Mouse (Mus musculus) hindbrain, embryonic 14.5 days (tissue): ENCODE results near the gene 1700001P01Rik. TPM values are rescaled to one million over a fixed set of nuclear protein-coding genes. Genes with fewer than 3 reads are reported as not detected.
A peak's percentile ranks its signal among the peaks of the same experiment; 100 is the strongest.

Experiments
- ATAC-seq: fragments of 200-750 bp; cut with Nextera tagmentation; 2 replicates; pipeline ENCODE4 v1.8.0; 2017; ENCODE audit warnings: moderate number of reproducible peaks, mild to moderate bottlenecking, moderate TSS enrichment, moderate library complexity; ENCODE audit not compliant: low FRiP score
- DNase-seq: peaks from one replicate; pipeline ENCODE4 v3.0.0-alpha.2; 2015; ENCODE audit warnings: low spot score
- H3K27ac ChIP-seq: fragments of 300-500 bp; sonication (generic); 2 replicates; pipeline ENCODE4 v1.5.1; 2014; ENCODE audit warnings: mild to moderate bottlenecking, moderate library complexity
- H3K27me3 ChIP-seq: fragments of 300-500 bp; sonication (generic); 2 replicates; pipeline ENCODE4 v1.6.1; 2014; ENCODE audit warnings: mild to moderate bottlenecking, low read length, mixed read lengths; ENCODE audit not compliant: control insufficient read depth, insufficient read depth
- H3K36me3 ChIP-seq: fragments of 300-500 bp; sonication (generic); replicated peaks from 2 replicates; pipeline ENCODE4 v1.6.1; 2014; ENCODE audit not compliant: control insufficient read depth, insufficient read depth
- H3K4me1 ChIP-seq: fragments of 300-500 bp; sonication (generic); replicated peaks from 2 replicates; pipeline ENCODE4 v1.6.1; 2014; ENCODE audit warnings: antibody characterized with exemption, low read length, mixed read lengths; ENCODE audit not compliant: control insufficient read depth, insufficient read depth
- H3K4me2 ChIP-seq: fragments of 300-500 bp; sonication (generic); replicated peaks from 2 replicates; pipeline ENCODE4 v1.6.1; 2014; ENCODE audit warnings: mild to moderate bottlenecking, moderate library complexity
- H3K4me3 ChIP-seq: fragments of 300-500 bp; sonication (generic); replicated peaks from 2 replicates; pipeline ENCODE4 v1.5.1; 2014; ENCODE audit warnings: mild to moderate bottlenecking, low read length
- H3K9ac ChIP-seq: fragments of 300-500 bp; sonication (generic); 2 replicates; pipeline ENCODE4 v1.6.1; 2014
- H3K9me3 ChIP-seq: fragments of 300-500 bp; sonication (generic); 2 replicates; pipeline ENCODE4 v1.6.1; 2016; ENCODE audit warnings: low read length; ENCODE audit not compliant: control insufficient read depth
- whole genome bisulfite sequencing: fragments of 180-500 bp; shearing (Covaris S2); extraction: QIAGEN DNeasy Blood & Tissue Kit; methylation state at CpG from one replicate; pipeline ENCODE4 v1.1.7; 2014; 5-methylcytosine and 5-hydroxymethylcytosine counted together
- polyA plus RNA-seq: library from polyadenylated mRNA; unstranded; fragments of >200 nt; fragmentation: Nextera tagmentation; extraction: Ambion mirVana; gene quantifications from 2 replicates; pipeline ENCODE4 v1.2.1, GENCODE M21; 2014

1700001P01Rik gene
- polyA plus RNA-seq: 0.68 TPM in 1 of 2 replicates, not detected in the other

- Histone ChIP-seq H3K27me3 (no peaks in the 10 kb centered on the region), H3K27ac (no peak within 1 kb of the TSS), H3K4me1 (peaks cover 11% of the 10 kb centered on the region; the same call in 1 of the 2 replicates), H3K36me3 (peaks cover 57% of the 10 kb centered on the region), H3K9me3 (no peaks in the 10 kb centered on the region), H3K4me2 (no peak within 1 kb of the TSS), H3K9ac (no peak within 1 kb of the TSS), H3K4me3 (no peak within 1 kb of the TSS)
- ATAC-seq (no peak), DNase-seq (no peak)
- WGBS: 44% methylated on average over 17 of the region's 17 CpGs
These were observed at the start of gene 1700001P01Rik for GRCm38 (mm10) chr11:97775808-97776496. Gene 1700001P01Rik (minus strand): TSS chr11:97775918.

GRCm38 (mm10) chr11:97825295-97825694 lies 49.6 kb upstream of the 1700001P01Rik start:
- WGBS: 85% methylated on average over 10 of the region's 10 CpGs
- Histone ChIP-seq H3K4me2 (no peak overlapping the region), H3K9ac (no peak overlapping the region), H3K27ac (no peak overlapping the region), H3K27me3 (no peaks in the 10 kb centered on the region), H3K36me3 (peaks cover 80% of the 10 kb centered on the region), H3K4me3 (no peak overlapping the region), H3K4me1 (0 out of 2 replicates have a peak, but pooled peaks cover 3% of the 10 kb centered on the region), H3K9me3 (no peaks in the 10 kb centered on the region)
- ATAC-seq (no peak), DNase-seq (no peak)

GRCm38 (mm10) chr11:97824895-97825294 lies 49.2 kb upstream of the 1700001P01Rik start:
- H3K4me3 ChIP-seq: no peak overlapping the region
- no peaks in the 10 kb centered on the region for H3K27me3 ChIP-seq
- H3K27ac ChIP-seq: no peak overlapping the region
- 62% methylated on average over 6 of the region's 6 CpGs for WGBS
- H3K9ac ChIP-seq: no peak overlapping the region
- H3K9me3 ChIP-seq: no peaks in the 10 kb centered on the region
- H3K4me2 ChIP-seq: no peak overlapping the region
- 0 out of 2 replicates have a peak, but pooled peaks cover 4% of the 10 kb centered on the region for H3K4me1 ChIP-seq
- H3K36me3 ChIP-seq: peaks cover 80% of the 10 kb centered on the region
- ATAC-seq: no peak
- DNase-seq: no peak

GRCm38 (mm10) chr11:97824168-97824567 lies 48.5 kb upstream of the 1700001P01Rik start:
- Histone ChIP-seq H3K9me3 (no peaks in the 10 kb centered on the region), H3K4me3 (no peak overlapping the region), H3K4me1 (0 out of 2 replicates have a peak, but pooled peaks cover 9% of the 10 kb centered on the region), H3K27ac (no peak overlapping the region), H3K36me3 (peaks cover 81% of the 10 kb centered on the region), H3K9ac (no peak overlapping the region), H3K27me3 (no peaks in the 10 kb centered on the region), H3K4me2 (no peak overlapping the region)
- WGBS: 93% methylated on average over 11 of the region's 11 CpGs
- DNase-seq (no peak), ATAC-seq (no peak)

- H3K4me3 ChIP-seq: no peak overlapping the region
- H3K9ac ChIP-seq: no peak overlapping the region
- 75% methylated on average over 20 of the region's 20 CpGs for WGBS
- no peak overlapping the region for H3K4me2 ChIP-seq
- H3K4me1 ChIP-seq: peaks cover 19% of the 10 kb centered on the region; the same call in 1 of the 2 replicates
- H3K27me3 ChIP-seq: no peaks in the 10 kb centered on the region
- H3K36me3 ChIP-seq: peaks cover 88% of the 10 kb centered on the region
- no peak for ATAC-seq
- no peak for DNase-seq
- H3K27ac ChIP-seq: no peak overlapping the region
- H3K9me3 ChIP-seq: no peaks in the 10 kb centered on the region
These were observed 47.3 kb upstream of the 1700001P01Rik start for GRCm38 (mm10) chr11:97822840-97823603.

GRCm38 (mm10) chr11:97821401-97822064 lies 45.8 kb upstream of the 1700001P01Rik start:
- ATAC-seq (no peak), DNase-seq (no peak)
- H3K4me1 ChIP-seq: peaks cover 27% of the 10 kb centered on the region; the same call in 1 of the 2 replicates
- no peak overlapping the region for H3K9ac ChIP-seq
- WGBS: 96% methylated on average over 8 of the region's 8 CpGs
- H3K27ac ChIP-seq: no peak overlapping the region
- H3K27me3 ChIP-seq: no peaks in the 10 kb centered on the region
- H3K4me2 ChIP-seq: no peak overlapping the region
- H3K36me3 ChIP-seq: peaks cover 86% of the 10 kb centered on the region
- no peaks in the 10 kb centered on the region for H3K9me3 ChIP-seq
- no peak overlapping the region for H3K4me3 ChIP-seq

- ATAC-seq (no peak), DNase-seq (no peak)
- H3K9me3 ChIP-seq: no peaks in the 10 kb centered on the region
- H3K36me3 ChIP-seq: peaks cover 86% of the 10 kb centered on the region
- 66% methylated on average over 4 of the region's 4 CpGs for WGBS
- H3K4me3 ChIP-seq: no peak overlapping the region
- H3K4me1 ChIP-seq: peaks cover 27% of the 10 kb centered on the region; the same call in 1 of the 2 replicates
- no peaks in the 10 kb centered on the region for H3K27me3 ChIP-seq
- H3K4me2 ChIP-seq: no peak overlapping the region
- H3K9ac ChIP-seq: no peak overlapping the region
- no peak overlapping the region for H3K27ac ChIP-seq
These were observed 45.1 kb upstream of the 1700001P01Rik start for GRCm38 (mm10) chr11:97820840-97821239.

GRCm38 (mm10) chr11:97819923-97820322 lies 44.2 kb upstream of the 1700001P01Rik start:
- 79% methylated on average over 5 of the region's 5 CpGs for WGBS
- Histone ChIP-seq H3K4me3 (no peak overlapping the region), H3K9ac (no peak overlapping the region), H3K27me3 (no peaks in the 10 kb centered on the region), H3K9me3 (no peaks in the 10 kb centered on the region), H3K4me1 (peaks cover 24% of the 10 kb centered on the region; the same call in 1 of the 2 replicates), H3K36me3 (peaks cover 86% of the 10 kb centered on the region), H3K4me2 (no peak overlapping the region), H3K27ac (0 out of 2 replicates have a peak overlapping the region, but pooled peaks have one; percentile 79)
- no peak for DNase-seq
- no peak for ATAC-seq

GRCm38 (mm10) chr11:97819102-97819501 lies 43.4 kb upstream of the 1700001P01Rik start:
- no peak for DNase-seq
- Histone ChIP-seq H3K27me3 (no peaks in the 10 kb centered on the region), H3K4me1 (peaks cover 24% of the 10 kb centered on the region; the same call in 1 of the 2 replicates), H3K9ac (0 out of 2 replicates have a peak overlapping the region, but pooled peaks have one; percentile 31), H3K27ac (peak overlapping the region; percentile 79; the same call in 1 of the 2 replicates), H3K9me3 (no peaks in the 10 kb centered on the region), H3K36me3 (peaks cover 86% of the 10 kb centered on the region), H3K4me2 (no peak overlapping the region), H3K4me3 (no peak overlapping the region)
- 65% methylated on average over 4 of the region's 4 CpGs for WGBS
- no peak for ATAC-seq
